Mouse (Mus musculus) urinary bladder, adult 2 months (tissue): ENCODE results near the gene Mxd3. TPM values are rescaled to one million over a fixed set of nuclear protein-coding genes. Genes with fewer than 3 reads are reported as not detected.

ENCODE experiments used
- DNase-seq: peaks from one replicate; pipeline ENCODE4 v3.0.0; 2022; ENCODE audit warnings: low spot score
- polyA plus RNA-seq: library from polyadenylated mRNA; depleted of rRNA; stranded (reverse); fragments of >200 nt; gene quantifications from 2 replicates; pipeline ENCODE4 v1.2.3, GENCODE M21; 2012

The Mxd3 gene
- polyA plus RNA-seq, 1 experiment = 1.9 TPM

GRCm38 (mm10) chr13:55332331-55332730 is 2.7 kb upstream of the Mxd3 start:
- no peak for DNase-seq

GRCm38 (mm10) chr13:55330567-55331400 is 1.2 kb upstream of the Mxd3 start:
- DNase-seq = no peak

GRCm38 (mm10) chr13:55329109-55329682 is 427 bp downstream of the Mxd3 start:
- no peak for DNase-seq

- DNase-seq = no peak
Observed at GRCm38 (mm10) chr13:55328641-55329040, 982 bp downstream of the Mxd3 start.

GRCm38 (mm10) chr13:55328171-55328570 is 1.5 kb downstream of the Mxd3 start:
- DNase-seq = no peak

GRCm38 (mm10) chr13:55327633-55328032 is 2.0 kb downstream of the Mxd3 start:
- peak; percentile 65 for DNase-seq

GRCm38 (mm10) chr13:55327169-55327568 is 2.5 kb downstream of the Mxd3 start:
- DNase-seq = no peak

- DNase-seq = no peak
Observed at GRCm38 (mm10) chr13:55325596-55325995, 4.0 kb downstream of the Mxd3 start.

GRCm38 (mm10) chr13:55322130-55322825 is 7.3 kb downstream of the Mxd3 start:
- no peak for DNase-seq

GRCm38 (mm10) chr13:55321434-55322129 is 8.0 kb downstream of the Mxd3 start, which contains the start of gene Rab24:
TSS of gene Rab24 (minus strand) at chr13:55321946.
- peak; percentile 81 for DNase-seq

GRCm38 (mm10) chr13:55319931-55320533 is 9.6 kb downstream of the Mxd3 start, which contains the start of gene Prelid1:
TSS of gene Prelid1 (plus strand) at chr13:55320500.
- no peak for DNase-seq

- no peak for DNase-seq
Observed at GRCm38 (mm10) chr13:55318351-55318750, 11.3 kb downstream of the Mxd3 start.

- no peak for DNase-seq
Observed at GRCm38 (mm10) chr13:55314891-55315412, 14.7 kb downstream of the Mxd3 start.

GRCm38 (mm10) chr13:55313051-55313450 is 16.6 kb downstream of the Mxd3 start:
- DNase-seq = no peak

GRCm38 (mm10) chr13:55312028-55312630 is 17.5 kb downstream of the Mxd3 start:
- DNase-seq = no peak

GRCm38 (mm10) chr13:55300913-55301312 is 28.7 kb downstream of the Mxd3 start:
- DNase-seq = no peak

- DNase-seq = no peak
Observed at GRCm38 (mm10) chr13:55296760-55297159, 32.9 kb downstream of the Mxd3 start.

GRCm38 (mm10) chr13:55288854-55289253 is 40.8 kb downstream of the Mxd3 start:
- DNase-seq = no peak

- no peak for DNase-seq
Observed at GRCm38 (mm10) chr13:55277646-55278045, 52.0 kb downstream of the Mxd3 start.

- no peak for DNase-seq
Observed at GRCm38 (mm10) chr13:55277203-55277602, 52.4 kb downstream of the Mxd3 start.
